Mouse (Mus musculus) kidney, adult 8-10 months (tissue): ENCODE data around the gene Ttc33.

ENCODE experiments used
- DNase-seq, 2 experiments: peaks; one replicate each; pipeline ENCODE4 v3.0.0; 2022

Ttc33 gene

GRCm38 (mm10) chr15:5242241-5243035 is 57.1 kb downstream of the Ttc33 start:
- no peak for DNase-seq

DNA sequence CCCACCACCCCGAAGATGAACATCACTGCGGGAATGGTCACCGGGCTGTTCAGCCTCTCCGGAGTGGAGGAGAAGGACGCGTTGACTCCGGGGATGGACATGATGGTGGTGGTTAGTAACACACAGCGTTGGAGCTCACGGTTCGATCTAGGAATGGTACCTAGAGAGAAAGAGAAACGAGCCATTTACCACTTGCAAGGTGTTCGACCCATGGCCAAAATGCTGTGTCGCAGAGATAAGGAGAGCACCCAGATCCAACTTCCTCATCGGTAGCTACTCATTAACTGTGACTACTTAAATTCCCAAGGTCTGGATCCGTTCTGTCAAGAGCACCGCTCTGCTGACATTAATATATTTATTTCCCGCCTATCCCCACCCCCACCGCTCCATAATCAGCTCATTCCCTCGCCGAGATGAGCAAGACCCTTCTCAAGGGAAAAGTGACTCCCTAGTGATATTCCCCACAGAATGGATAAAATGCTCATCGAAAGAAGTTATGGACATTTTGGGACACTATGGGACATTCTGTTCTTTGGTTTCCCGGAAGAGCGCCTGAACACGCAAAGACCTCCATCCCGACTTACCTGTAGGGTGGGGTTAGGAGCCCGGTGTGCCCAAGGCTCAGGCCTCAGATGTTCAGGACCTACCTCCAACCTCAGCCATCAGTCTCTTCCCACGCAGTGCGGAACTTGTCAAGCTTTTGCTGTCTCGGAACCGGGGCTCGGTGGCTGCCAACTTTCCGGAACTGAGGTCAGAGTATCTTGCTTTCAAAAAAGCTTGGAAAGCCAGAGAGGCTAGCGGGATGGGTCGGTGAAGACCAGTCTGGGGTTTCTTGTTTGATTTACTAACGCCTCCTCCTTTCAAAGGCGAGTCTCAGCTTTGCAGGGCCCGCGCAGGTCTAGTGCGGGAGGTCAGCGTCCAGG is 58.0 kb downstream of the Ttc33 start:
- DNase-seq = no peak

GRCm38 (mm10) chr15:5243959-5244905 is 58.9 kb downstream of the Ttc33 start, which contains the start of gene Ptger4:
Gene Ptger4, minus strand, starts transcription at chr15:5244187.
- peak; percentile 82 to 90 for DNase-seq

- DNase-seq = no peak
Observed at GRCm38 (mm10) chr15:5250182-5250581, 64.9 kb downstream of the Ttc33 start.

DNA sequence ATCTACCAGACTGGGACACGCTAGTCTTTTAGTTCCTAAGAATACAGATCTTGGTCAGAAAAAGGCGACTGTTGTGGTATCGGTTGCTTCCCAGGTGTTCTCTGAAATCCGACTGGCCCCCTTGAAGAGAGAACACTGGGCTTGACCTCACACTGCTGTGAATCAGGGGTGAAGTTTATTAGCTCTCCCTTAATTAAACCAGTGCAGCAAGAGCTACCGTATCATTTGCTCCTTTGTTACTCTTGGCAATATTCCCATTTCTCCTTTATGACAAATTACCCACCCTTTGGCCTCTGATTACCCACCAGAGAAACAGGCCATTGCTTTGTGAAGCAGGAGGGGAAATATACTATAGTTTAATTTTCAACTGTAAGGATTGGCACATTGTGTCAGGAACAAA is 74.9 kb downstream of the Ttc33 start:
- no peak for DNase-seq

- no peak for DNase-seq
Observed at GRCm38 (mm10) chr15:5261004-5261403, 75.7 kb downstream of the Ttc33 start.

DNA sequence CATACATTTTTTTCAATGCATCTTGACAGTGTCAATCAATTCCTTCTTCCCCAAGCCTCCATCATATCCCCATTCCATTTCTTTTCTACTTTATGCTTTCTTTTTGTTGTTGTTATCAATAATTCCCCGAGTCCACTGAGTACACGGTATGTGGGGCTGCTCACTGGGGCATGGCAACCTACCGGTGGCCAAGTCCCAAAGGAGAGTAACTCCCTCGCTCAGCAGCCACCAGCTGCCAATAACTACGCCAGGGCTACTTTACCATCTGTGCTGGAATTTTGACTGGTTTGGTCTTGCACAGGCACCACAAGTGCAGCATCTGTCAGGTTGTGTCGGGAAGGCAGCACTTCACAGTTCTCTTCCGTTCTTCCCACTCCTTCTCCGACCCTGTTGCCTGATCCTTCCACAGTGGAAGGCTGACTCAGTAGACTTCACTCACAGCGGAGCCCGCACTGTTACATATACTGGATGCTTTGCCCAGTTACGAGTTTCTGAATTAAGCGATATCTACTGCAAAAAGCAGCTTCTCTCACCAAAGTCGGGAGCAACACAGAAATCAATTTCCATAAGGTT is 76.9 kb downstream of the Ttc33 start:
- DNase-seq = no peak

DNA sequence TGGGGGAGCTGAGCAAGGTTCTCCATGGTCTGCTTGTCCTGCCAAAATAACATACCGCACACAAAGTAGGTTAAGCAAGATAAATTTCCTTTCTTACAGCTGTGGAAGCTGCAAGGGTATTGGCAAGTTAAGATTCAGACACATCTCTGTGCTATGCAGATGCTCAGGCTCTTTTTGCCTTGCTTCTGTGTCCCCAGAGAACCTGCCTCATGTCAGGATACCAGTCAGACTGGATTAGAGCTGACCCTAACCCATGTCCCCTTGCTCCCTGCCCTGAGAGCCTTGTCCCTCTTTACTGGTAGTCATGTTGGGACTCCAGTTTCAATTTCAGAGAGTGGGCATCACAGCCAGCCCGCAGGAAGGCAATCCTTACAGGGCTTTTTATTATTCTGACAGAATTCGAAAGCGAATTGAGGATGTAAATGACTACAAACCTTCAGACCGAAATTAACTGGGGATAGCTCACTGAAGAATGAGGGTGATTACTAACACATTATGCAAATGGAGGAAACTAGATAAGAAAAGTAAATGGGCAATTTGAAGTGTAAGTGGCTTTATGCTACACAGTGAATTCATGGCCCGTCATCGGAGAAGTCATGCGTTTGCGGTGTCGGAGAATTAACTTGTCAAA is 77.7 kb downstream of the Ttc33 start:
- DNase-seq = no peak

- no peak for DNase-seq
Observed at GRCm38 (mm10) chr15:5266095-5266494, 80.8 kb downstream of the Ttc33 start.
